Mouse (Mus musculus): Measurements from ENCODE around the gene Ackr2. TPM values are rescaled to one million over a fixed set of nuclear protein-coding genes. Genes with fewer than 3 reads are reported as not detected.

Ackr2 gene
- 0.63 and 1.2 TPM in 2 replicates for polyA plus RNA-seq (2012; rRNA removed)

GRCm38 (mm10) chr9:121898245-121898644 lies at the start of gene Ackr2:
Gene Ackr2, plus strand, starts transcription at chr9:121898355.

GRCm38 (mm10) chr9:121858153-121858488 lies 40.0 kb upstream of the Ackr2 start, which contains the start of gene Higd1a:
Gene Higd1a, minus strand, starts transcription at chr9:121858362.

GRCm38 (mm10) chr9:121916102-121916501 lies 17.9 kb downstream of the Ackr2 start, which contains the start of gene Cyp8b1:
Gene Cyp8b1, minus strand, starts transcription at chr9:121916305.

GRCm38 (mm10) chr9:121950418-121951113 lies 52.4 kb downstream of the Ackr2 start, which contains the start of gene Fam198a:
Gene Fam198a, plus strand, starts transcription at chr9:121950988.

Other genes starting within 250 kb of the Ackr2 start
- 3.5 and 3.7 TPM in 2 replicates for gene Sec22c, start 192.9 kb upstream of the Ackr2 start, polyA plus RNA-seq (2012; rRNA removed)
- 6.1 and 7.1 TPM in 2 replicates for gene Ss18l2, start 188.0 kb upstream of the Ackr2 start, polyA plus RNA-seq (2012; rRNA removed)
- 10.8 and 14.6 TPM in 2 replicates for gene Nktr, start 179.2 kb upstream of the Ackr2 start, polyA plus RNA-seq (2012; rRNA removed)
- 23.5 and 24.2 TPM in 2 replicates for gene Zfp651, start 139.0 kb upstream of the Ackr2 start, polyA plus RNA-seq (2012; rRNA removed)
- gene Klhl40, start 120.7 kb upstream of the Ackr2 start, polyA plus RNA-seq (2012; rRNA removed), result 1.4 and 2.0 TPM in 2 replicates
- 2.0 and 6.0 TPM in 2 replicates for gene Hhatl, start 105.8 kb upstream of the Ackr2 start, polyA plus RNA-seq (2012; rRNA removed)
- gene Ccdc13, start 58.9 kb upstream of the Ackr2 start, polyA plus RNA-seq (2012; rRNA removed), result 0.49 TPM in 1 of 2 replicates, not detected in the other
- gene Higd1a, start 40.0 kb upstream of the Ackr2 start, polyA plus RNA-seq (2012; rRNA removed), result 8.6 and 12.6 TPM in 2 replicates
- gene Cyp8b1, start 17.9 kb downstream of the Ackr2 start, polyA plus RNA-seq (2012; rRNA removed), result 0.51 and 0.56 TPM in 2 replicates
- gene Fam198a, start 52.6 kb downstream of the Ackr2 start, polyA plus RNA-seq (2012; rRNA removed), result 0.76 and 1.1 TPM in 2 replicates
- 7.2 and 9.6 TPM in 2 replicates for gene Pomgnt2, start 98.8 kb downstream of the Ackr2 start, polyA plus RNA-seq (2012; rRNA removed)
- gene Snrk, start 218.9 kb downstream of the Ackr2 start, polyA plus RNA-seq (2012; rRNA removed), result 19.9 and 21.3 TPM in 2 replicates

Measured in stomach, adult 2 months (tissue).